8 mouse cellular contexts compared by ENCODE assay signal in the genomic region with DNA sequence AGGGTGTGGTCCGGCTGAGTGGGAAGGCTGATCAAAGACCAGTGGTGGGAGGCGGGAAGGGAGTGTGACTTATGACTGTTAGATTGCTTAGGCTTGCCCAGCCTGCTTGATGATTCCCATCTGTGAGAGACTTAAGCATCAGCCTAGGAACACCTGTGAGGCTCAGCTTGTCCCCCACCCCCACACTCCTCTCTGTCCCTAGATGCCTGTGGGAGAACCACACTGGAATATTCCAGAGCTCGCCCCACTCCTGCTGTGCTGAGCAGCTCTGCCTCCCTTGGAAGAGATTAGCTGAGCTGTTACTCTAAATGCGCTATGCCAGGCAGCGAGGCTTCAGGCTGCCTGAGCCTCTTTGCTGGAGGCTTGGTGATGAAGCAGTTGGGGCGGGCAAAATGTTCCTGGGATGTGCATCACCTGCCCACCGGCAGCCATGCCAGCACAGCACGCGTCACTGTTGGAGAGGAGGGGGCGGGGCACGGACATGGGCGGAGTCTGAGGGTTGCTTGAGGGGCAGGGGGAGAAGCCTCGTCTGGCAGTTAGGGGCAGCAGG. TPM values are rescaled to one million over a fixed set of nuclear protein-coding genes. Genes with fewer than 3 reads are reported as not detected.
A peak's percentile ranks its signal among the peaks of the same experiment; 100 is the strongest.
DNase-seq lines count a peak whose midpoint lies in the region; ATAC-seq and TF ChIP-seq lines count a peak whose summit lies in the region.
"Not testable (repeated sequence)": the region's sequence is repeated elsewhere in the genome, so short reads cannot be mapped to it uniquely, and the experiment has no call there.

No protein-coding gene starts in this region.

- not testable (repeated sequence) for H3K27me3 ChIP-seq in embryonic facial prominence, embryonic 14.5 days (replicated peaks; ENCODE audit: control insufficient read depth, insufficient read depth, low read length); liver, postnatal 0 days (ENCODE audit: insufficient read depth, low read length); myocyte (ENCODE audit: control insufficient read depth, insufficient read depth, insufficient read length)

- H3K4me3 ChIP-seq in embryonic facial prominence, embryonic 14.5 days (ENCODE audit: low read depth, low read length), result peak overlapping the region; percentile 5; the same call in 1 of the 2 replicates
- H3K4me3 ChIP-seq in liver, postnatal 0 days (ENCODE audit: low read depth, low read length), result peak overlapping the region; percentile 25
- not testable (repeated sequence) for H3K4me3 ChIP-seq in myocyte

- H3ac ChIP-seq in myocyte (ENCODE audit: control insufficient read depth, insufficient read length), result not testable (repeated sequence)

- TF ChIP-seq CTCF in liver, postnatal 0 days (IDR thresholded peaks at IDR 0.05; ENCODE audit: low read depth), result not testable (repeated sequence)

- H3K9ac ChIP-seq in embryonic facial prominence, embryonic 14.5 days (ENCODE audit: low read depth, low read length), result 0 out of 2 replicates have a peak overlapping the region, but pooled peaks have one; percentile 40
- H3K9ac ChIP-seq in liver, postnatal 0 days (replicated peaks), result peak overlapping the region; percentile 39

- not testable (repeated sequence) for H3K27ac ChIP-seq in embryonic facial prominence, embryonic 14.5 days (replicated peaks; ENCODE audit: low read depth, low read length)
- peak overlapping the region; percentile 51; the same call in 1 of the 2 replicates for H3K27ac ChIP-seq in liver, postnatal 0 days (ENCODE audit: low read depth)

- H3K4me1 ChIP-seq in embryonic facial prominence, embryonic 14.5 days (ENCODE audit: control insufficient read depth, insufficient read depth, low read length), result peaks cover 27% of the 10 kb centered on the region
- peaks cover 62% of the 10 kb centered on the region for H3K4me1 ChIP-seq in liver, postnatal 0 days (ENCODE audit: insufficient read depth)

- peak; percentile 45 for ATAC-seq in embryonic facial prominence, embryonic 14.5 days (ENCODE audit: low read depth)
- ATAC-seq in granulocyte monocyte progenitor cell, adult 5-6 weeks (replicated peaks; ENCODE audit: poor library complexity, severe bottlenecking), result peak; percentile 14; the same call in 1 of the 2 replicates
- peak; percentile 71 for ATAC-seq in liver, postnatal 0 days

- TF ChIP-seq EP300 in liver, postnatal 0 days (IDR thresholded peaks at IDR 0.05; ENCODE audit: low read depth), result not testable (repeated sequence)

- peak; percentile 34 for DNase-seq in Muller cell, postnatal 12 days (ENCODE audit: inconsistent ontology term)
- DNase-seq in embryonic facial prominence, embryonic 14.5 days (ENCODE audit: low spot score), result peak; percentile 48
- peak; percentile 33 for DNase-seq in induced T-regulatory cell, adult 2 months (ENCODE audit: low read depth)
- peak; percentile 69 for DNase-seq in left cerebral cortex, adult 11 months (ENCODE audit: low spot score)
- peak; percentile 67 for DNase-seq in liver, postnatal 0 days
- peak; percentile 81 for DNase-seq in telencephalon, adult 2 months (ENCODE audit: low read depth, low spot score)

- TF ChIP-seq POLR2A in myocyte (IDR thresholded peaks at IDR 0.05; ENCODE audit: insufficient read length, low read depth), result peak; percentile 31

- H3K36me3 ChIP-seq in embryonic facial prominence, embryonic 14.5 days (ENCODE audit: control insufficient read depth, insufficient read depth, low read length), result peaks cover 24% of the 10 kb centered on the region
- H3K36me3 ChIP-seq in liver, postnatal 0 days (replicated peaks; ENCODE audit: insufficient read depth, low read length); myocyte (ENCODE audit: control insufficient read depth, insufficient read depth): not testable (repeated sequence)

- H3K4me2 ChIP-seq in embryonic facial prominence, embryonic 14.5 days (ENCODE audit: low read depth, low read length), result peak overlapping the region; percentile 48
- peak overlapping the region; percentile 63 for H3K4me2 ChIP-seq in liver, postnatal 0 days (ENCODE audit: low read depth, low read length)
- H3K4me2 ChIP-seq in myocyte (ENCODE audit: low read depth), result peak overlapping the region; percentile 64

- not testable (repeated sequence) for H3K79me2 ChIP-seq in myocyte (ENCODE audit: control insufficient read depth, insufficient read depth)

- 2% methylated on average over 10 of the region's 13 CpGs for WGBS in embryonic facial prominence, embryonic 14.5 days
- WGBS in liver, postnatal 0 days (ENCODE audit: insufficient replicate concordance), result 14% methylated on average over 11 of the region's 13 CpGs

- H3K9me3 ChIP-seq in embryonic facial prominence, embryonic 14.5 days (ENCODE audit: control insufficient read depth, low read length); liver, postnatal 0 days (ENCODE audit: low read length): not testable (repeated sequence)

TF ChIP-seq in myocyte, 11 proteins besides CTCF, POLR2A, EP300 and RAD21:
- TF ChIP-seq POLR2AphosphoS2 (IDR thresholded peaks at IDR 0.05; ENCODE audit: insufficient read length, low read depth) (peak; percentile 35), TCF12 (IDR thresholded peaks at IDR 0.05; ENCODE audit: insufficient read depth, poor library complexity, severe bottlenecking) (peak; percentile 35), CEBPB (IDR thresholded peaks at IDR 0.05; ENCODE audit: insufficient read depth, poor library complexity, severe bottlenecking) (peak; percentile 43; the same call in 1 of the 2 replicates), MYOG (IDR thresholded peaks at IDR 0.05; ENCODE audit: control insufficient read depth in 1 of 3, insufficient read depth in 1 of 3, insufficient read length in 2 of 3, low read depth in 2 of 3) (peak in 1 of 3 experiments; percentile 2), MYOD1 (IDR thresholded peaks at IDR 0.05; ENCODE audit: control insufficient read depth in 1 of 3, insufficient read length in 2 of 3, low read depth in 2 of 3) (peak in 1 of 3 experiments; percentile 44)

RNA-seq across cellular contexts. Expression of gene Notch3, which starts 48.7 kb away (rescaled TPM):
- 17.6 and 18.7 TPM in 2 replicates for polyA plus RNA-seq in embryonic facial prominence, embryonic 14.5 days (2014; fragmentation: Nextera tagmentation; extraction: Ambion mirVana)
- not detected in 2 replicates for total RNA-seq in granulocyte monocyte progenitor cell, adult 5-6 weeks (2014; fragmentation: Nextera tagmentation)
- total RNA-seq in granulocyte monocyte progenitor cell, adult 5-6 weeks (2017), result not detected in 2 replicates
- 0.20 and 0.26 TPM in 2 replicates for polyA plus RNA-seq in liver, postnatal 0 days (2015; fragmentation: Nextera tagmentation; extraction: Ambion mirVana)
- polyA plus RNA-seq in myocyte (2012; fragmentation: generic; extraction: Trizol), result 84.6 TPM

Comparison
In these comparisons a context has a peak if more than half of its experiments do, and no peak if none do; other contexts are left out.
1. ATAC-seq: peak in every context shown above with its lines; median percentile 71 in liver, postnatal 0 days; 45 in embryonic facial prominence, embryonic 14.5 days; 14 in granulocyte monocyte progenitor cell, adult 5-6 weeks.
2. RNA of gene Notch3, which starts 48.7 kb away (polyA plus RNA-seq): 84.6 TPM in myocyte (single experiment) and 17.6 to 18.7 TPM in embryonic facial prominence, embryonic 14.5 days; 0.20 to 0.26 TPM in liver, postnatal 0 days; every median in the first group is over 10 times any median in the second.
3. Peak in every context shown above with its lines, with median percentiles within 50 percentile points of each other: DNase-seq and H3K4me2 ChIP-seq.